Mouse (Mus musculus) induced T-regulatory cell, adult 2 months (primary cell): ENCODE data around the gene Add3.

ENCODE experiments used
- DNase-seq: peaks from one replicate; pipeline ENCODE4 v3.0.0-alpha.2; 2012; ENCODE audit warnings: low read depth

Gene Add3

GRCm38 (mm10) chr19:53233586-53233985 is 93.3 kb downstream of the Add3 start:
- no peak for DNase-seq

DNA sequence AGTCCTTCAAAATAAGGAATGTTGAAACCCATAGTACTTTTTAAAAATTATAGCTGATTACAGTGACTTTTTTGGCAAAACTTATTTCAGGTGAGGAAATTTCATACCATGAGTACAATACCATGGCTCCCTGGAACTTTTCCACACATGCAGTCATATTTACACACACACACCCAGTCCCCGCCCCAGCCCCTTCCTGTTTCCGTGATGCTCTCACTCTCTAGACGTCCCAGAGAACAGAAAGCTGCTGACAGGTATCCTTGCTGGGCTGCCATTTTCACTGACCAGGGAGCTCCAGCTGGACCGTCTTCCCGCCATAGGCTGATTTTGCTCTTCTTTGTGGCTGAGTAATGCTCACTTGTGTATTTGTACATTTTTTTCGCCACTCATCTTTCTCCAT is 101.6 kb downstream of the Add3 start:
- no peak for DNase-seq

DNA sequence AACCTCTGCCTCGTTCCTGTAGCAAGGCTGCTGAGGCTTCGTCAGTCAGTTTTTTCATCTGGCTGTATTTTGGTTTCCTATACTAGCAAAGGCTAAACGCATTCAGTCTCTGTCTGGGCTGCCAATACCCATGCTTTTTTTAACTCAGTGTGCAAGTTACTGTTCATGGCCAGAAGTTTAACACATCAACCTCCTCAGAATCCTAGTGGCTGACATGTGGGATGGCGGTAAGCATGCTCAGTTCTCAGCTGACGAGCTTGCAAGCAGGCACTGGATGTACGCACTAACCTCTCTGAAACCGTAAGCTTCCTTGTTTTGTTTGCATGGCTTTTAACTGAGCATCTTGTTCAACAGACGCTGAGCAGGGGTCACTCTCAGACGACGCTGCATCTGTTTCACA is 103.7 kb downstream of the Add3 start:
- no peak for DNase-seq

DNA sequence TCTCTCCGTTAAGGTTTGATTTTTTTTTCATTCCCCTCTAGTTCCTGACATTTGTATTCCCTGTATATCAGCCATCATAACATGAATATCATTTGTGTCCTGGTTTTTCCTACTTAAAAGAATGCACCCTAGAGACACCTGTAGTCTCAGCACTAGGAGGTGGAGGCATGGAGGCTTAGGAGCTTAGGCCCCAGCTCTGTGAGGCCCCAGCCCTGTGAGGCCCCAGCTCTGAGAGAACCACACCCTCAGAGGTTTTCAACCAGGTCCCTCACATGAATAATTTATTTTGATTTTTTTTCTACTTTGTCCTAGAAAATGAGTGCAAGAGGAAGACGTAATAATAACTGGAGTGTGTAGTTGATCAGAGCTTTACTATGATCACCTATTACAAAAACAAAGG is 107.3 kb downstream of the Add3 start:
- no peak for DNase-seq

DNA sequence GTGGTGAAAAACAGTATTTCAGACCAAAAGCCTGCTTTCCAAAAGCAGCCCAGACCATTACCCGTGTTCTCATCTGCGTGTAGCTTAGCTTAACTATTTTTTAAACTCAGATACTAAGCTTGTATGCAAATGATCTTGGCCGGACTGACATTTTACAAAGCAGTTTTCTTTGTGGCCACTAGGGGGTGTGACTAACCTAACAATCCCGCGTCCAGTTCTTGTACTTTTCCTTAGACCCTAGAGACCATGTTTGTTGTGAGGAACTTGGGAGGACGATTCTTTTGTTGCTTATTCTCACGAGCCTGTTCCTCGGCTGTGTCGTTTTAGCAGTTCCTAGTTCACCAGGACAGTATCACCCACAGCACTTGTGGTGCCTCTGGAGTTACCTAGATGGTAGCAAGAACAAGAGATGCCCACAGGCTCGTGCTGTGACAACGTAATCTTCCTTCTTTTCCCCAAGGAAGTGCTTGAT is 107.8 kb downstream of the Add3 start:
- DNase-seq, result peak; percentile 83

DNA sequence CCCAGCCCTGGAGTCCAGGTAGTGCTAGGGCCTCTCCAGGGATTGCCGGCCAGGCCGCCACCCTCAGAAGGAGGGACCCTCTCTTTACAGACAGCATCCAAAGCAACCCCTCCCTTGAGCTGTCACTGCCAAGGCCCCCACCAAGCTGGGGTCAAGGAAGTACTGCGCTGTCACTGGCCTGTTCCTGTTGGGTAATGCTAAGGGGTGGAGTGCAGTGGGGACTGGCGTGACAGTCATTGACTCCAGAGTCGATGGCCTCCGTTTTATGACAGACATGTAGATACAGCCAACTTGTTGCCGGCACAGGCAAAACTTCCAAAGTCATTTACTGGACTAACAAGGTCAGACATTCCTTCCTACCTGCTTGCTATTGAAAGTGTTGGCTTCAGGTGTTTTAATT is 110.8 kb downstream of the Add3 start:
- DNase-seq, result no peak

- DNase-seq, result no peak
Observed at GRCm38 (mm10) chr19:53251656-53252055, 111.4 kb downstream of the Add3 start.

GRCm38 (mm10) chr19:53252111-53253028 is 112.1 kb downstream of the Add3 start:
- DNase-seq, result no peak

- DNase-seq, result no peak
Observed at GRCm38 (mm10) chr19:53256361-53256760, 116.1 kb downstream of the Add3 start.

- DNase-seq, result no peak
Observed at GRCm38 (mm10) chr19:53256991-53257594, 116.8 kb downstream of the Add3 start.

GRCm38 (mm10) chr19:53257631-53258560 is 117.7 kb downstream of the Add3 start:
- no peak for DNase-seq

DNA sequence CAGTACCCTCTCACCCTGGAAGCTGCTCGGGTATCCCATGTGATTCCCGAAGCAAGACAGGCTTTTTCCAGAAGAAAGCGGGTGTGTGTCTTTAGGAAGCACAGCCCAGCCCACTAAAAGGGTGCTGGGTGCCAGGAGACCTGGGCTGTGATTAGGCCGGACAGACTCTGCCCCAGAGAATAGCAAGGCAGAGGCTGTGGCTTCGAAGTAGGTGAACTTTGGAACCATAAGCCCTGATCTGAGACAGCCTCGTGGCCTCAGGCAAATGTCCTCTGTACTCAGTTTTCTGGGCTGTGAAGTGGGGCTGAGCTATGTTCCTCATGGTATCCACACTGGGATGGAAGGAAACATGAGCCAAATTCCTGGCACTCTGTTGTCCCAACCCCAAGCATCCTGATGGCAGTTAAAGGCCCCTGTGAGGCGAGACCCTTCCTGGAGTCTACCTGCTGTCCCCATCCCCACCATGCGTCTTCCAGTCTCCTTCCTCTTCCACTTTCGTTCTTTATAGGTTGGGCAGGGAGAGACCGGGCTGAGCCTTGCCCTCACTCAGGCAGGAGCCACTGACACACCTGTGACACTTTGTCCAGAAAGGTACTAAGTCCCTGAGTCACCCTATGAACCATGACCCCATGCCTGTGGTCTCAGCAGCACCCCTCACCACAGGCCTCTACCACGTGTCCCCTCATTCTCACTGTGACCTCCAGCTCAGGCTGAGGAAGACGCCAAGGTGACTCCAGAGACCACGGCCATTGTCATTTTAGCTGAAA is 118.7 kb downstream of the Add3 start:
- no peak for DNase-seq

- no peak for DNase-seq
Observed at GRCm38 (mm10) chr19:53259541-53259940, 119.3 kb downstream of the Add3 start.

- no peak for DNase-seq
Observed at GRCm38 (mm10) chr19:53260261-53260660, 120.0 kb downstream of the Add3 start.

GRCm38 (mm10) chr19:53260828-53261227 is 120.6 kb downstream of the Add3 start:
- DNase-seq, result no peak

DNA sequence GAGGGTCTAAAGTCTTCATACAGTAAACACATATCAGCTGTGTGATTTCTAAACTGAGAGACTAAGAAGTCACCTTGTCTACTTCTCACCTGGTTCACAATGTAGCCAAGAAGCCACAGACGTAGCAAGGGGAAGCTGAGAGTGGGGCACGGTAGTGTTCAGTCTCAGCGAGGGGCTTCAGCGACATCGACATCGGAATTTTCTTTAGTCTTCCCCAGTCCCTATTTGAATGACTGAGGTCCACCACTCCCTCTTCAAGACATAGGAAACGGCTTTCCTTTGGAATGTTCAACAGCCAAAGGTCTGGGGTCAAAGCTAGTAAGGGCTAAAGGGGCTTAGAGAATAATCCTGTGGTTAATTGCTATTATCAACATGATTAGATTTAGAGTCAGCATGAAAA is 121.8 kb downstream of the Add3 start:
- no peak for DNase-seq

GRCm38 (mm10) chr19:53263859-53264733 is 123.9 kb downstream of the Add3 start:
- DNase-seq, result peak; percentile 86

DNA sequence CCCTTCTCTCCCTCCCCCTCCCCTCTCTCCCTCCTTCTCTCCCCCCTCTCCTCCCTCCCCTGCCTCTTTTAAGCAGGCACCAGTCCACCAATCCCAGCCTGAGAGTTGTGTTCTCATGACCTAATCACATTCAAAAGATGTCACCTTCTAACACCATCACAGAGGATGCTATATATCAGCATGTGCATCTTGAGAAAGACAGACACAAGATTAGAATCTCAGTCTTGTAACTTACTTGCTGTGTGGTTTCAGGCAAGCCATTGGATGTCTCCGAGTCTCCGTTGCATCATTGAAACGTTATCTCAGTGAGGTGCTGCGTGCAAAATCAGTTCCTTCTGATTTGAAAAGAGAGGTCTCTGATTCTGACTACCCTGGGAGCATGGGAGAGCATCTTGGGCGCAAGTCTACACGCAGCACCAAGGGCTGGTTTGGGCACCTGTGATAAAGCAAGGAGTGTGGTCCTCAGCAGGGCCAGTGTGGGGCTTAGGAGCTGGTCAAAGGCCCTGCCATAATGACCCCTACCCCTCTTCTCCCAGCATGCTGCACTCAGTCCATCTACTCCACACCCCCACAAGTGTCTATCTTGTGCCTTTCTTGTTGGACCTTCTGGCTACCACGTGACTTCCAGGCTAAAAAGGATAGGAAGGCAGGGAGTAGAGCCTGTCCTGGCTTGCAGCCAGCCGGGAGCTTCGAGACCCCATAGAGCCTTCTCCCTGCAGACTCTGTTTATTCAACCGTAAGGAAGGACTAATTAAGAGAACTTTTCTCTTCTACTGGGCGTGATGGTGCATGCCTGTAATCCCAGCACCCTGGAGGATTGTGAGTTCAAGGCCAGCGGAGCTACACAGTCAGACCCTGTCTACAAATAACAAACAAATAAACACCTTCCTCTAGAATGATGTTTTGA is 124.8 kb downstream of the Add3 start:
- peak; percentile 81 for DNase-seq

DNA sequence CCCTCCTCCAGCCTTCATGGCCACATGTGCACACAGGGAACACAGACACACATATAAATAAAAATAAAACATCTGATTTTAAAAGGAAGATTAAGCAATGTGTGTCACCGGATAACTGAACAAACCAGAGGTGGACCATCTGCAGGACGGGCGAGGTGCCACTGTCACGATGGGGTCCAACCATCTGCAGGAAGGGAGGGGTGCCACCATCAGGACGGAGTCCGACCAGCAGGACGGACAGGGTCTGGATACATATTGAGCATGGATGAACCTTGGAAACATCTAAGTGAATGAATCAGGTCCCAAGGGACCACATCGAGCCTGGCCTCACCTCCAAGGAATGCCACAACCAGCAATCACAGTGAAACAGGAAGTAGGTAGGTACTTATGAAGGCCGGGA is 127.1 kb downstream of the Add3 start:
- no peak for DNase-seq
